Mouse (Mus musculus): Measurements from ENCODE around the gene Dcpp1. TPM values are rescaled to one million over a fixed set of nuclear protein-coding genes. Genes with fewer than 3 reads are reported as not detected.

Gene Dcpp1
- not detected for polyA plus RNA-seq (2017; shearing (Covaris generic))

DNA sequence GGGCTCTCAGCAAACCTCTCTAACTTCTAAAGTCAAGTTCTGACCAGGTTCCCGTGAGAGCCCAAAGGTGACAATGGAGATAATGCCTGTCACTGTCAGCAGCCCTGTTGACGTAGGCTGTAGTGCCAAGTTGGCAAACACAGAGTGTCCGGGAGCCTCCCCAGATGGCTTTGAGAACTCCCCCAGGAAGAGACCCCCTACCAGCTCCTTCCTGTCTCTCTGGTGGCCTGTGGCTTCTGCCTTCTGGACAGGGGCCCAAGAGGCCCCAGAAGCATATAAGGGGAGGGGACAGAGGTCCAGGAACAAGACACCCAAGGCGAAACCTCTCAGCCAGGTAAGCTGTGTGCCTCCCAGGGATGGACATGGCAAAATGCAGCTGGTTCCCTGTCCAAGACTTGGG, at the start of gene Dcpp1, which contains the start of gene Dcpp2:
Gene Dcpp1, plus strand, starts transcription at position 301 of the 400 bp plus-strand sequence.
Gene Dcpp2, plus strand, starts transcription at position 305 of the 400 bp plus-strand sequence.

DNA sequence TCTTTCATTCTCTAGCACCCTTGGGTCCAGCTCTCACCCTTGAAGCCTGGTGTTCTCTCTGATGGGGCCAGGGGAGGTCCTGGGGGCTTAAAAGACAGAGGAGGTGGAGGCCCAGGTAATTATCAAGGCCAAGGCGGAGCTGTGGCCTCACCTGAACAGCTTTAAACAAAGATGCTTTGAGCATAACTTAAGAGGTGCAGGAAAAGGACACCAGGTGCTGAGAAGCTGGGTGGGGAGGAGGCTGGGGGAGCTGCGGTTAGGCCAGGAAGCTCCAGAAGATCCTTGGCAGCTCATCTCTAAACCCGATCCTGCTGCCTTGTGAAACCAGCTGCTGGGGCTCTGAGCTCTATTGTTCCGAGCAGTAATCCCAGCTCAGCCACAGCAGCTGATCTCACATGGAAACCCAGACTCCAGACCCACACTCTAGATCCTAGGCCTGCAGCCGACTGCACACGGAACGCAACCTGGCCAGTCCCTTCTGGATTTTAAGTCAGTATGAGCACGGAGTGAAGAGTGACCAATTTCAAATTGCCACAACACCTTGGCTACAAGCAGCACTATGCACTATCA, 44.6 kb upstream of the Dcpp1 start, which contains the start of gene Prss33:
Gene Prss33, minus strand, starts transcription at position 51 of the 570 bp plus-strand sequence.

DNA sequence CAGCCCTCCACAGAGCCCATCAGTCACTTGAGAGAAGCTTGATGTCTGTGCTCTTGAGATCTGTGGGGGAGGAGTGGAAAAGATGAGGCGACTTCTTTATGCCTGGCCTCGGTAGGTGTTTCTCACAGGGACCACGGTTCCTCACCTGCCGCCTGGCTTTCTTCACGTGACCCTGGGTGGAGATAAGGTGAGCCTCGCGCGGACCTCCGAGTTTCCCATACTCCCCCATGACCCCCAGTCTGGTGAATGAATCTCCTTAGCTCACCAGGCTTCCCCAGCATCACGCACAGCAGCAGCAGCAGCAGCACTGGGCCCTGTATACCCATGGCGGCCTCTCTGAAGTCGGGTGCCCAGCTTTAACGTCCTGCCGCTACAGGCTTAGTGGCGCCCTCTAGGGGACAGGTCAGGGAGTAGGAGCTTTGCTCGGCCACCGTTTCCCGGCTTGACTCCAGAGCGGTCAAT, 36.8 kb upstream of the Dcpp1 start, which contains the start of the genes Prss32 and Prss41:
Gene Prss32, plus strand, starts transcription at position 44 of the 462 bp plus-strand sequence.
Gene Prss41, minus strand, starts transcription at position 361 of the 462 bp plus-strand sequence.

DNA sequence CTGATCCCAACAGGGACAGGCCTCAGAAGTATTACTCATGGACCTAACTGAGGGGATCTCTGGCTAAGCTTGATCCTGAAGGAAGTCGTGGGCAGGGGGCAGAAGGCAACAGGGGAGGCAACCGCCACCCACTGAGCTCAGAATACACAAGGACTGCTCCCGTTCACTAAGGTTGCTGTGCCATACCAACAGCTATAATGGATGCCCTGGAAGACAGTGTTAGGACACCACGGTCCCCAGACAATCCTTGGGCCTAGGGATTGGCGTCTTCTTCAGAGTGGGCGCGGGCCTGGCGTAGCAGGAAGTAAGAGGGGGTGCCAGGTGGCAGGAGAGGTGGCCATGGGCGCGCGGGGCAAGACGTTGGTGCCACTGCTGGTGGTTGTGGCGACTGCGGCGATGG, 12.9 kb upstream of the Dcpp1 start, which contains the start of gene Prss21:
Gene Prss21, plus strand, starts transcription at position 301 of the 400 bp plus-strand sequence.

DNA sequence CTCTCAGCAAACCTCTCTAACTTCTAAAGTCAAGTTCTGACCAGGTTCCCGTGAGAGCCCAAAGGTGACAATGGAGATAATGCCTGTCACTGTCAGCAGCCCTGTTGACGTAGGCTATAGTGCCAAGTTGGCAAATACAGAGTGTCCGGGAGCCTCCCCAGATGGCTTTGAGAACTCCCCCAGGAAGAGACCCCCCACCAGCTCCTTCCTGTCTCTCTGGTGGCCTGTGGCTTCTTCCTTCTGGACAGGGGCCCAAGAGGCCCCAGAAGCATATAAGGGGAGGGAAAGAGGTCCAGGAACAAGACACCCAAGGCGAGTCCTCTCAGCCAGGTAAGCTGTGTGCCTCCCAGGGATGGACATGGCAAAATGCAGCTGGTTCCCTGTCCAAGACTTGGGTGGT, 36.5 kb downstream of the Dcpp1 start, which contains the start of gene Dcpp3:
Gene Dcpp3, plus strand, starts transcription at position 301 of the 400 bp plus-strand sequence.

Other genes with a start within 250 kb of the Dcpp1 start
- gene Mmp25, start 235.6 kb upstream of the Dcpp1 start, polyA plus RNA-seq (2017; shearing (Covaris generic)) = under 1 TPM; 0.12 to 0.99 TPM
- gene Bicdl2, start 220.4 kb upstream of the Dcpp1 start, polyA plus RNA-seq (2017; shearing (Covaris generic)) = under 1 TPM; 0.11 to 0.43 TPM
- 10 to 100 TPM; 49.0 to 52.4 TPM for gene Hcfc1r1, start 207.3 kb upstream of the Dcpp1 start, polyA plus RNA-seq (2017; shearing (Covaris generic))
- gene Thoc6, start 207.0 kb upstream of the Dcpp1 start, polyA plus RNA-seq (2017; shearing (Covaris generic)) = 10 to 100 TPM; 30.0 to 38.4 TPM
- 1 to 10 TPM; 5.5 to 6.7 TPM for gene Tnfrsf12a, start 203.4 kb upstream of the Dcpp1 start, polyA plus RNA-seq (2017; shearing (Covaris generic))
- under 1 TPM in 1 of 2 experiments, not detected in 1; 0.11 TPM for gene Cldn6, start 201.6 kb upstream of the Dcpp1 start, polyA plus RNA-seq (2017; shearing (Covaris generic))
- gene Cldn9, start 196.8 kb upstream of the Dcpp1 start, polyA plus RNA-seq (2017; shearing (Covaris generic)) = under 1 TPM in 1 of 2 experiments, not detected in 1; 0.12 TPM
- gene 1520401A03Rik, start 158.1 kb upstream of the Dcpp1 start, polyA plus RNA-seq (2017; shearing (Covaris generic)) = under 1 TPM; 0.10 to 0.39 TPM
- 10 to 100 TPM; 31.6 to 39.0 TPM for gene Pkmyt1, start 154.5 kb upstream of the Dcpp1 start, polyA plus RNA-seq (2017; shearing (Covaris generic))
- 10 to 100 TPM; 10.0 to 20.7 TPM for gene Paqr4, start 140.0 kb upstream of the Dcpp1 start, polyA plus RNA-seq (2017; shearing (Covaris generic))
- gene Kremen2, start 135.0 kb upstream of the Dcpp1 start, polyA plus RNA-seq (2017; shearing (Covaris generic)) = 10 to 100 TPM in 1 of 2 experiments, 1 to 10 TPM in 1; 4.0 to 11.8 TPM
- gene Flywch1, start 109.3 kb upstream of the Dcpp1 start, polyA plus RNA-seq (2017; shearing (Covaris generic)) = 10 to 100 TPM; 23.5 to 40.0 TPM
- gene Flywch2, start 94.8 kb upstream of the Dcpp1 start, polyA plus RNA-seq (2017; shearing (Covaris generic)) = 1 to 10 TPM; 6.3 to 7.6 TPM
- 100 to 1,000 TPM; 921 to 934 TPM for gene Srrm2, start 90.3 kb upstream of the Dcpp1 start, polyA plus RNA-seq (2017; shearing (Covaris generic))
- gene Elob, start 51.7 kb upstream of the Dcpp1 start, polyA plus RNA-seq (2017; shearing (Covaris generic)) = 100 to 1,000 TPM; 701 to 738 TPM
- gene Prss33, start 44.8 kb upstream of the Dcpp1 start, polyA plus RNA-seq (2017; shearing (Covaris generic)) = under 1 TPM; 0.17 to 0.39 TPM
- under 1 TPM in 1 of 2 experiments, not detected in 1; 0.77 TPM for gene Prss32, start 37.0 kb upstream of the Dcpp1 start, polyA plus RNA-seq (2017; shearing (Covaris generic))
- 1 to 10 TPM; 1.9 to 3.0 TPM for gene Prss41, start 36.7 kb upstream of the Dcpp1 start, polyA plus RNA-seq (2017; shearing (Covaris generic))
- gene Prss21, start 12.8 kb upstream of the Dcpp1 start, polyA plus RNA-seq (2017; shearing (Covaris generic)) = not detected
- not detected for gene Dcpp2, start within 50 bp of the Dcpp1 start, polyA plus RNA-seq (2017; shearing (Covaris generic))
- not detected for gene Dcpp3, start 36.6 kb downstream of the Dcpp1 start, polyA plus RNA-seq (2017; shearing (Covaris generic))
- gene Sbp, start 60.8 kb downstream of the Dcpp1 start, polyA plus RNA-seq (2017; shearing (Covaris generic)) = not detected
- not detected for gene Sbpl, start 74.4 kb downstream of the Dcpp1 start, polyA plus RNA-seq (2017; shearing (Covaris generic))
- 1 to 10 TPM in 1 of 2 experiments, under 1 TPM in 1; 0.88 to 1.2 TPM for gene Prss30, start 99.7 kb downstream of the Dcpp1 start, polyA plus RNA-seq (2017; shearing (Covaris generic))
- gene Prss22, start 117.2 kb downstream of the Dcpp1 start, polyA plus RNA-seq (2017; shearing (Covaris generic)) = not detected
- gene Prss27, start 157.3 kb downstream of the Dcpp1 start, polyA plus RNA-seq (2017; shearing (Covaris generic)) = under 1 TPM; 0.13 to 0.64 TPM
- gene Kctd5, start 192.6 kb downstream of the Dcpp1 start, polyA plus RNA-seq (2017; shearing (Covaris generic)) = 10 to 100 TPM; 24.3 to 25.2 TPM